Mouse (Mus musculus): ENCODE measurements at regions not wholly inside any gene's neighbourhood (a gene's known extent, or its start where the extent isn't known, plus 50 kb on each side); places are given as distances from the start of the nearest gene placed in this dataset.
"Not testable (repeated sequence)": the region's sequence is repeated elsewhere in the genome, so short reads cannot be mapped to it uniquely, and the experiment has no call there.

DNA sequence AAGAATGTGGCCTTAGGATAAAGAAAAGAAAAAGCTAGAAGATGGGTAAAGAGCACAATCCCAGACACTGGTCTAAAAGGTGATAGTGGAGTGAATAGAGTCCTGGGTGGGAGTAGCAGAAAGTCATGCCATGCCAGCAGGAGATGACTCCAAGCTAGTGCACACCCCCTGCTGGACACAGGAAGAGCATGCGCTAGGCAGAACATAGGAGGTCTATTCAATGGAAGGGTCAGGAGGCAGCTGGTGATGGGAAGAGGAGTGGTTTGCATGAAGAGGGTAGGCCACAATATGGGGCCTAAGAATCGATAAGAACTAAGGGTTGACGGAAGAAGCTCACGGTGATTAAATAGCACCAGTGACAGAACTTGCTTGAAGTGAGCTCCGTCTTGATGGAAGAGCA is 119.3 kb upstream of the Zfp746 start:
- no peaks in the 10 kb centered on the region for H3K36me3 ChIP-seq
- no peaks in the 10 kb centered on the region for H3K9me3 ChIP-seq (replicated peaks)
- no peaks in the 10 kb centered on the region for H3K4me1 ChIP-seq
- H3K27ac ChIP-seq, result no peak overlapping the region
- no peak overlapping the region for H3K4me3 ChIP-seq
- no peaks in the 10 kb centered on the region for H3K27me3 ChIP-seq (ENCODE audit: low read depth, poor library complexity, severe bottlenecking)
- WGBS, result 87% methylated on average over 5 of the region's 5 CpGs
- no peak for DNase-seq (ENCODE audit: low spot score)

DNA sequence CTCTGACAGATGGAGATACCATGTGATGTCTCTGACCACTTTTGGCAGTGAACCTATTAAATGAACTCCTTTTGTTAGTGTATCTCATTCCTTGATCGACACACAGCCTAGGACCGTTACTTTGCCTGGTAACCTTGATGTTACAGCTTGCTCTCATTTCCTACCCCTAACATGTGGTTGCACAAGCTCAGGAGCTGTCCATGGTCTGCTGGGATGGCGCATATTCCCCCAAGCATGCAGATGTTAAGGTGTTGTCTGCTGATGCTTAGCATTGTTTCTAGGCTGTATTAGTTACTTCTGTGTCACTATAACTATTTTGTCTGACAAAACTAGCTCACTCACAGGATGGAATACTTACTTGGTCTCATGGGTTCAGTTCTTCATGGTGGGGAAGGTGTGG is 113.6 kb upstream of the Zfp746 start:
- no peaks in the 10 kb centered on the region for H3K36me3 ChIP-seq
- DNase-seq (ENCODE audit: low spot score), result peak; percentile 57
- H3K4me1 ChIP-seq, result no peaks in the 10 kb centered on the region
- 58% methylated on average over 3 of the region's 3 CpGs for WGBS
- H3K4me3 ChIP-seq, result no peak overlapping the region
- H3K27ac ChIP-seq, result no peak overlapping the region
- no peaks in the 10 kb centered on the region for H3K27me3 ChIP-seq (ENCODE audit: low read depth, poor library complexity, severe bottlenecking)
- no peaks in the 10 kb centered on the region for H3K9me3 ChIP-seq (replicated peaks)

DNA sequence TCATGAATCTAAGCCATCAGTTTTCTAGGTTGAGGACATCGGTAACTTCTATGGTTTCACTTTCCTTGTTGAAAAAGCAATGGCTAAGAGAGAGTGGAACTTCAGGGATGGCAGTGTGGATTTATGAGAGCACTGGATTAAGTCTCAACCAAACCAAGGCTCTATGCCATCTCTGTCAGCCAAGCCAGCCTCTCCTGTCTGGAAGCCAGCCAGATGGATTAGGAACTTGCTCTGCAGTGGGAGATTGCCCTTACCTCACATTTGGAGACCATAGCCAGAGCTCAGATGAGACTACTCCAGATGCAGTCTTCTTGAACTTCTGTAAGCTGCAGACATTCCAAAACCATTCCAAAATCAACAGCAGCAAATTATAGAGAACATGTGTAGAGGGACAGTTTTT is 112.4 kb upstream of the Zfp746 start:
- 84% methylated on average over 1 of the region's 1 CpGs for WGBS
- Histone ChIP-seq H3K4me1 (no peaks in the 10 kb centered on the region), H3K36me3 (no peaks in the 10 kb centered on the region), H3K27ac (no peak overlapping the region), H3K4me3 (no peak overlapping the region), H3K27me3 (ENCODE audit: low read depth, poor library complexity, severe bottlenecking) (no peaks in the 10 kb centered on the region), H3K9me3 (replicated peaks) (no peaks in the 10 kb centered on the region)
- no peak for DNase-seq (ENCODE audit: low spot score)

DNA sequence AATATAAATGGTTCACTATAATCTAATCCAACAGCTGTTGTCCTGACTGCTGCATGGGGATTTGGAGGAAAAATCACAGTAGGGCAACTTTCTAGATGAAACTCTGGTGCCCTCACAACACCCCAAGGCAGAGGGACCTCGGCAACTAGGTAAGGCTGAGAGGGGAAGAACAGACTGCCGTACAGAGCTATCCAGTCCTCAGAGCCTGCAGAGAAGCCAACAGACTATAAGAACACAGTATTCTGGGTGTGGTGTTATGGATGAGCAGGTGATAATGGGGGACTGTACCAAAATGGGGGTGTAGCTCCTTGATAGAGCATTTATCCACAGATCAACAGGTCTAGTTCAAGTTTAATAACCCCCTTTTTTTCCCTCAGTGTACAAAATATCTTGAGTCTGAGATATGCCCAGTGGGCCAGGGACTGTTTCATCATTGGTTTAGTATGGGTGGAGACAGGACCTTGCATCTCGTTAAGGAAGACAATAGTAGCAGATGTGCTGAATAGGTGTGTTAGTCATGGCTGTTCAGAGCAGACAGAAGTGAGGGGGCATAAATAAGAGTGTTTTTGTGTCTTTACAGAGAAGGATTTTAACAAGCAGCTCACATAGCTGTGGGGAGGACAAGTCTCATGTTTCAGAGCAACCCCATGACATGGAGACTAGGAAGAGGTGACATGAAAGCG is 111.4 kb upstream of the Zfp746 start:
- Histone ChIP-seq H3K9me3 (replicated peaks) (no peaks in the 10 kb centered on the region), H3K36me3 (no peaks in the 10 kb centered on the region), H3K4me3 (no peak overlapping the region), H3K4me1 (no peaks in the 10 kb centered on the region), H3K27ac (no peak overlapping the region), H3K27me3 (ENCODE audit: low read depth, poor library complexity, severe bottlenecking) (no peaks in the 10 kb centered on the region)
- 84% methylated on average over 4 of the region's 4 CpGs for WGBS
- DNase-seq (ENCODE audit: low spot score), result no peak

- H3K36me3 ChIP-seq; H3K4me1 ChIP-seq; H3K27me3 ChIP-seq (ENCODE audit: low read depth, poor library complexity, severe bottlenecking); DNase-seq (ENCODE audit: low spot score); H3K9me3 ChIP-seq (replicated peaks); H3K27ac ChIP-seq; H3K4me3 ChIP-seq: not testable (repeated sequence)
- WGBS, result 82% methylated on average over 2 of the region's 2 CpGs
Measured at GRCm38 (mm10) chr6:48188363-48188762, 102.0 kb upstream of the Zfp746 start.

- H3K4me3 ChIP-seq, result no peak overlapping the region
- WGBS, result 30% methylated on average over 1 of the region's 1 CpGs
- no peaks in the 10 kb centered on the region for H3K27me3 ChIP-seq (ENCODE audit: low read depth, poor library complexity, severe bottlenecking)
- no peaks in the 10 kb centered on the region for H3K36me3 ChIP-seq
- H3K9me3 ChIP-seq (replicated peaks), result no peaks in the 10 kb centered on the region
- H3K4me1 ChIP-seq, result no peaks in the 10 kb centered on the region
- no peak for DNase-seq (ENCODE audit: low spot score)
- H3K27ac ChIP-seq, result no peak overlapping the region
Measured at GRCm38 (mm10) chr6:48185311-48185710, 98.9 kb upstream of the Zfp746 start.

DNA sequence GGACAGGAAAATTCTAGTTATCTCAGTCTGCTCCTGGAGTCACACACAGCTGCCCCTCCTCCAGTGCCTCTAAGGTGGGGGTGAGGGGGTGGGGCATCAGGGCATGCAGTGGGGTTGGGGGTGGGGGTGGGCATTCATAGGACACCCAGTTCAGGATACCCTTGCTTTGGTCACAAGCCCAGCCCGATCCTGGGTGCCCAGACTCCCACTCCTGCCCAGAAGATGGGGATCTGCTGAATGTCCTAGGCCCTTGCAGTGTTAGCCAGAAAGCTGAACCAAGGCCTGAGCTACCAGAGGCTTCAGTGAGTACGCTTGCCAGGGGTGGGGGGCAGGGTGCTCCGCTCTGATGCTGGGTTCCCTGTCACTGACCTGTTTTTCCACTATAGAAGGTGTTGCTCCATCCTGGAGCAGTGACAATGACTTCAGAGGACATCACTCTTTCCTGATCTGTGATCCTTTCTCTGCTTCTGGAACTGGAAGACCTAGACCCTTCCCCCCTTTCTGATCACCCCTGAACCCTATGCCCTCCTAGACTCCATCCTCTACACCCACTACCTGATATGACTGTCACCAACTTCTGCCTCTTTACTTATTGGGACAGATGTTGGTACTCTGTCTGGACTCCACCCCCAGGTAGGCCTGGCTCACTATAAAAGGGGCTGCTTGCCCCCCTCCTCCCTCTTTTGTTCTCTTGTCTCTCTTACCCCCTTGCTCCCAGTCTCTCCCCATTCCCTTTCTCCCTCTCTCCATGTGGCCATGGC is 92.1 kb upstream of the Zfp746 start:
- H3K4me3 ChIP-seq, result no peak overlapping the region
- DNase-seq (ENCODE audit: low spot score), result peak; percentile 30
- H3K27ac ChIP-seq, result peak overlapping the region; percentile 61
- H3K27me3 ChIP-seq (ENCODE audit: low read depth, poor library complexity, severe bottlenecking), result no peaks in the 10 kb centered on the region
- H3K4me1 ChIP-seq, result peaks cover 5% of the 10 kb centered on the region; the same call in 1 of the 2 replicates
- WGBS, result 63% methylated on average over 3 of the region's 3 CpGs
- no peaks in the 10 kb centered on the region for H3K9me3 ChIP-seq (replicated peaks)
- no peaks in the 10 kb centered on the region for H3K36me3 ChIP-seq

DNA sequence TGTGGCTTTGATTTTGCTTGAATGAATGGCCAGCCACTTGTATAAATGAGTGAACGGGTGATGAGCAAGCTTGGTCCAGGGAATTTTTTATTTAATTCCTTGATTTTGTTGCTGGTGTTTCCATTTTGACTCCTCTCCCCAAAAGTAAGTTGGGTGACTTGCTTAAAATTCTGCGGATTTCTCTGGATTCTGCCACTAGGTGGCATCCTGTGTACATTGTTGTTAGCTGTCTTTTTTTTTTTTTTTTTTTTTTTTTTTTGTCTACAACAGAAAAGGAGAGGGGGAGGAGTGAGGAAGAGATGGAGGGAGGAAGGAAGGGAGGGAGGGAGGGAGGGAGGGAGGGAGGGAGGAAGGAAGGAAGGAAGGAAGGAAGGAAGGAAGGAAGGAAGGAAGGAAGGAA is 91.5 kb upstream of the Zfp746 start:
- Histone ChIP-seq H3K36me3 (no peaks in the 10 kb centered on the region), H3K27me3 (ENCODE audit: low read depth, poor library complexity, severe bottlenecking) (no peaks in the 10 kb centered on the region), H3K9me3 (replicated peaks) (no peaks in the 10 kb centered on the region), H3K4me3 (no peak overlapping the region), H3K4me1 (peaks cover 5% of the 10 kb centered on the region; the same call in 1 of the 2 replicates), H3K27ac (peak overlapping the region; percentile 61; the same call in 1 of the 2 replicates)
- peak; percentile 33 for DNase-seq (ENCODE audit: low spot score)
- 9% methylated on average over 2 of the region's 2 CpGs for WGBS

DNA sequence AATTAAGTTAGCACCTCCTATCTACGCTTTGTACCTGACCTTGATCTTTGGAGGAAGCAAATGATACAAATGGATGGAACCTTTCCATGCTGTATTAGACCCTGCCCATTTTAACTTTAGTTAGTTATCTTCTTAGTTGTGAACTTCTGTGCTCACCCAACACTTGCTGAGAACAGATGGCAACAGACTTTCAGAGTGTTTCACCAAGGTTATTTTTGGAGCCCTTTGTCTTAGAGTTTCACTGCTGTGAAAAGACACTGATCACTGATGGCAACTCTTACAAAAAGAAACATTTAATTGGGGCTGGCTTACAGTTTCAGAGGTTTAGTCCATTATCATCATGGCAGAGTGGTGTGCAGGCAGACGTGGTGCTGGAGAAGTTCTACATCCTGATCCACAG is 88.8 kb upstream of the Zfp746 start:
- Histone ChIP-seq H3K4me3 (no peak overlapping the region), H3K9me3 (replicated peaks) (no peaks in the 10 kb centered on the region), H3K27ac (no peak overlapping the region), H3K27me3 (ENCODE audit: low read depth, poor library complexity, severe bottlenecking) (no peaks in the 10 kb centered on the region), H3K4me1 (peaks cover 5% of the 10 kb centered on the region; the same call in 1 of the 2 replicates), H3K36me3 (no peaks in the 10 kb centered on the region)
- no peak for DNase-seq (ENCODE audit: low spot score)
- WGBS, result 85% methylated on average over 2 of the region's 2 CpGs

DNA sequence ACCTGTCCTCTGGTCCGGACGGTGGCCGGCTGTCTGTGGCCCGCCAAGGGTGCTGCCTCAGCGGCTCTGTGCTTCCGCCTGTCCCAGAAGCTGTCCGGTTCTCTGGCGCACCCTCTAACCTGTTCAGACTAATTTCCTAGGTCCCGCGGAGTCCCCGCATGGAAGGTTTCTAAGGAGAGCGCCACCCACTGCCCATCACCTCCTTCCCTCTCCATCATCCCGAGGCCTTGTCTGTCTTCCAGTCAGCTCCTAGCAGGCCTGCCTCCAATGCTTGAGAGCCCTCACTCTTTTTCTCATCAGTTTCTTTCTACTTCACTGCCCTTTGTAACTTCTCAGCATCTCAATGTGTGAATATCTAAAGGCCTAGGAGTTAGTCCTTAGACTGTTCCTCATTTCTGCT is 86.4 kb upstream of the Zfp746 start:
- not testable (repeated sequence) for H3K4me3 ChIP-seq; H3K36me3 ChIP-seq; DNase-seq (ENCODE audit: low spot score); H3K9me3 ChIP-seq (replicated peaks); H3K27me3 ChIP-seq (ENCODE audit: low read depth, poor library complexity, severe bottlenecking); H3K4me1 ChIP-seq; H3K27ac ChIP-seq
- 90% methylated on average over 13 of the region's 13 CpGs for WGBS

- Histone ChIP-seq H3K27ac (no peak overlapping the region), H3K9me3 (replicated peaks) (no peaks in the 10 kb centered on the region), H3K4me1 (no peaks in the 10 kb centered on the region), H3K27me3 (ENCODE audit: low read depth, poor library complexity, severe bottlenecking) (no peaks in the 10 kb centered on the region), H3K36me3 (no peaks in the 10 kb centered on the region), H3K4me3 (no peak overlapping the region)
- 53% methylated on average over 2 of the region's 2 CpGs for WGBS
- peak; percentile 53 for DNase-seq (ENCODE audit: low spot score)
Measured at GRCm38 (mm10) chr6:48136851-48137250, 50.5 kb upstream of the Zfp746 start.
